Mouse (Mus musculus): ENCODE results near the gene Ppp1r3d. TPM values are rescaled to one million over a fixed set of nuclear protein-coding genes. Genes with fewer than 3 reads are reported as not detected.
A peak's percentile ranks its signal among the peaks of the same experiment; 100 is the strongest.

The Ppp1r3d gene
- polyA plus RNA-seq, 1 experiment from 2014 or later, result 4.1 TPM

DNA sequence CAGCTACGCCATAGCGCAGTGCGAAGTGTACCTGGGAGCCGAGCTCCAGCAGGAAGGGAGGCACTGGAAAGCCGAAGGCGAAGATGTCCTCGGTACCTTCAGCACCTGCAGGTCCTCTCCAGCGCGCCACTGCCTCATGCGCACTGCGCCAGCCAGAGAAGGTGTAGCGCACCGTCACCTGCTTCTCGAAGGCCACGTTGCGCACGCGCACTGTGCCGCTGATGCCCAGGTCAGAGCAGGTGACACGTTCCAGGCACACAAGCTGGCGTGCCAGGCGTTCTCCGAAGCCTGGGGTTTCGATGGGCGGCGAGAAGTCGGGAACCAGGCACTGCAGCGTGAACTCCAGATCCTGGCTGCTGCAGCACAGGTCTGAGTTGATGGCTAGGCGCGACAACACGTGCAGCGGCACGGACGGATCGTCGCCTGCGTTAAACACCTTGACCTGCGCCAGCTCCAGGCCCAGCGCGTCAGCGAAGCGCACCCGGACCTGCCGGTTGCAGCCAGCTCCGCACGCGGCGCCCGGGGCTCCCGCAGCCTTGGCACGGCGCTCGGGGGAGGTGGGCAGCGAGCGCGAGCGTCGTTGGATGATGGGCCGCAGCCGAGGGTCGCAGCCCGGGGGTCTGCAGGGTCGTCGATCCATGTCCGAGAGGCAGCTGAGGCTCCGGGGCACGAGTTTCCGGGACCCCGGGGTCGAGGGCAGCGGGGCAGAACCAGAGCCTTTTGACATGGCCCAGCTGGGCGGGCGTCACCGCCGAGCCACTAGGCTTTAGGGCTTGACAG, 601 bp downstream of the Ppp1r3d start:
- H3K4me2 ChIP-seq, result peak overlapping the region; percentile 79
- H3K27me3 ChIP-seq, result peaks cover 22% of the 10 kb centered on the region
- 10% methylated on average over 75 of the region's 75 CpGs for WGBS
- H3K9me3 ChIP-seq, result no peaks in the 10 kb centered on the region
- H3K9ac ChIP-seq, result peak overlapping the region; percentile 21
- H3K4me1 ChIP-seq, result peaks cover 49% of the 10 kb centered on the region
- 0 out of 2 replicates have a peak, but pooled peaks cover 6% of the 10 kb centered on the region for H3K36me3 ChIP-seq
- 0 out of 2 replicates have a peak overlapping the region, but pooled peaks have one; percentile 29 for H3K27ac ChIP-seq
- peak overlapping the region; percentile 54 for H3K4me3 ChIP-seq
- no peak for ATAC-seq (ENCODE audit: borderline replicate concordance, extremely low read depth, low FRiP score, low TSS enrichment)

DNA sequence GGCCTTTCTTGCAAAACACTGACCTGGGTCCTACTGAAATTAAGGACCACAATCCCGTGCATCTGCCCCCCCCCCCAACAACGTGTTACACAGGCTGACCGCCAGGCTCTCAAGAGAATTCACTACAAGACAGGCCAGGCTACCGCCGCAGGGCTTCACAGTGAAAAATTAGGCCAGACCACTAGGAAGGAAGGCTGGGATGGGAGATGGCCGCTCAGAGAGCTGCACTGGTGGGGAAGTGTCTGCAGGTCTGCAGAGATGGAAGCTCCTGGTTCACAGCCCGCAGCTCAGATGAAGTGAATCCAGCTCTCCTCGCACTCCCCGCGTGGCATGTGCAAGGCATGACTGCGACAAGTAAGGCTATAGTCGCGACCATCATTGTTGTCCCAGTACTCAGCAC, 1.2 kb downstream of the Ppp1r3d start:
- 43% methylated on average over 13 of the region's 13 CpGs for WGBS
- Histone ChIP-seq H3K27me3 (peaks cover 22% of the 10 kb centered on the region), H3K4me2 (peak overlapping the region; percentile 79), H3K9me3 (no peaks in the 10 kb centered on the region), H3K36me3 (0 out of 2 replicates have a peak, but pooled peaks cover 3% of the 10 kb centered on the region), H3K9ac (no peak overlapping the region), H3K4me1 (peaks cover 49% of the 10 kb centered on the region), H3K4me3 (peak overlapping the region; percentile 54), H3K27ac (peak overlapping the region; percentile 29; the same call in 1 of the 2 replicates)
- no peak for ATAC-seq (ENCODE audit: borderline replicate concordance, extremely low read depth, low FRiP score, low TSS enrichment)

DNA sequence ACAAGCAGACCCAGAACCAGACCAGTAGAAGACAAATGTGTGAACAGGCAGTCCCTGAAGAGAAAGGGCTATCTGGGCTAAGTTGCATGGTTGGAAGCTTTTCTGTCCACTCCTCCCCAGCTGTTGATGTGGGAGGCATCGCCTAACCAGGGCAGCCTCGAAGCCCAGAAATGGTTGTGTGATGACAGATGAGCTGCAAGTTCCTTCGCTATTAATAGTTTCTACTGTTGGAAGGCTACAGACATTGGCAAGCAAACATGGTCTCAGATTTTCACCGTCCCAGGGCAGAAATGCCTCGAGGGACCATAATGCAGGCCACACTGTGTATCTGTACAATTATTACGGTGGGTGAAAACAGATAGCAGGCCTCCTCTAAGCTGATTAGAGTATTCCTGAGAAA, 1.7 kb downstream of the Ppp1r3d start:
- ATAC-seq (ENCODE audit: borderline replicate concordance, extremely low read depth, low FRiP score, low TSS enrichment), result peak; percentile 5; the same call in 1 of the 2 replicates
- H3K9me3 ChIP-seq, result no peaks in the 10 kb centered on the region
- no peaks in the 10 kb centered on the region for H3K36me3 ChIP-seq
- no peak overlapping the region for H3K9ac ChIP-seq
- peaks cover 22% of the 10 kb centered on the region for H3K27me3 ChIP-seq
- no peak overlapping the region for H3K4me3 ChIP-seq
- WGBS, result 26% methylated on average over 6 of the region's 6 CpGs
- H3K4me2 ChIP-seq, result peak overlapping the region; percentile 79; the same call in 1 of the 2 replicates
- 0 out of 2 replicates have a peak overlapping the region, but pooled peaks have one; percentile 29 for H3K27ac ChIP-seq
- H3K4me1 ChIP-seq, result peaks cover 49% of the 10 kb centered on the region

DNA sequence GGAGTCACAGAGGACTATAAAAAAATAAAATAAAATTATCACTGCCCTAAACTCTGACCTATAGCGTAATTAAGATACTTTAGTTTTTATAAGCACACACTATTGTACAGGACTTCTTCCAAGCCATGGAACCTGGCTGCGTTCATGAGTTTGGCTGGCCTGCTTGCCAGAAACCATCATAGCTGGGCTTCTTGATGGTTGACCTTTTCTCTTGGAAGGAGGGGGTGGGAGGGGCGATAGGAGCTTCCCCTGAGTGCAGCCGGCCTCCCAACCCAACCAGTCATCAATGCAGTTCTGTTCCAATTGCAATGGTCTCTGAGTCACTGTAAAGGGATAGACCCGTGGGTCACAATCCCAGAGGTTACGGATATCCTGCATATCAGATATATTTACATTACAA, 4.0 kb downstream of the Ppp1r3d start:
- no peaks in the 10 kb centered on the region for H3K9me3 ChIP-seq
- H3K27me3 ChIP-seq, result peaks cover 22% of the 10 kb centered on the region
- H3K4me3 ChIP-seq, result no peak overlapping the region
- H3K27ac ChIP-seq, result no peak overlapping the region
- peaks cover 33% of the 10 kb centered on the region for H3K4me1 ChIP-seq
- H3K4me2 ChIP-seq, result no peak overlapping the region
- no peak overlapping the region for H3K9ac ChIP-seq
- no peak for ATAC-seq (ENCODE audit: borderline replicate concordance, extremely low read depth, low FRiP score, low TSS enrichment)
- no peaks in the 10 kb centered on the region for H3K36me3 ChIP-seq
- 69% methylated on average over 6 of the region's 6 CpGs for WGBS

DNA sequence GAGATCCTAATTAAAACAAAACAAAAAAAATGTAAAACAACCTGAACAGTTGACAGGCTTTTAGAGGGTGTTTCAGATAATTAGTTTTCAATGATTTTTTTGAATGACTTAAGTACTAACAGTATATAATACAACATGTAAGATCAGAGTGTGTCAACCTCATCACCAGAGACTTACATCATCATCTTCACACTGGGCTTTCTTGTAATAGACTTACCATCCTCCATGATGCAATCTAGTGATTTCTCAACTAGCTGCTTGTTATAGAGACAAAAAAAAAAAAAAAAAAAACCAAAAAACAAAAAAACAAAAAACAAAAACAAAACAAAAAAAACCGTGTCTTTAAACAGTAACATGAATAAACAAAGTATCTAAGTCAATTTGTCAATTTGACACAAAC, 5.2 kb downstream of the Ppp1r3d start:
- no peak overlapping the region for H3K4me3 ChIP-seq
- H3K27ac ChIP-seq, result no peak overlapping the region
- H3K27me3 ChIP-seq, result peaks cover 21% of the 10 kb centered on the region
- H3K36me3 ChIP-seq, result no peaks in the 10 kb centered on the region
- 5% methylated on average over 1 of the region's 1 CpGs for WGBS
- peaks cover 25% of the 10 kb centered on the region for H3K4me1 ChIP-seq
- no peaks in the 10 kb centered on the region for H3K9me3 ChIP-seq
- ATAC-seq (ENCODE audit: borderline replicate concordance, extremely low read depth, low FRiP score, low TSS enrichment), result no peak
- H3K9ac ChIP-seq, result no peak overlapping the region
- H3K4me2 ChIP-seq, result no peak overlapping the region

DNA sequence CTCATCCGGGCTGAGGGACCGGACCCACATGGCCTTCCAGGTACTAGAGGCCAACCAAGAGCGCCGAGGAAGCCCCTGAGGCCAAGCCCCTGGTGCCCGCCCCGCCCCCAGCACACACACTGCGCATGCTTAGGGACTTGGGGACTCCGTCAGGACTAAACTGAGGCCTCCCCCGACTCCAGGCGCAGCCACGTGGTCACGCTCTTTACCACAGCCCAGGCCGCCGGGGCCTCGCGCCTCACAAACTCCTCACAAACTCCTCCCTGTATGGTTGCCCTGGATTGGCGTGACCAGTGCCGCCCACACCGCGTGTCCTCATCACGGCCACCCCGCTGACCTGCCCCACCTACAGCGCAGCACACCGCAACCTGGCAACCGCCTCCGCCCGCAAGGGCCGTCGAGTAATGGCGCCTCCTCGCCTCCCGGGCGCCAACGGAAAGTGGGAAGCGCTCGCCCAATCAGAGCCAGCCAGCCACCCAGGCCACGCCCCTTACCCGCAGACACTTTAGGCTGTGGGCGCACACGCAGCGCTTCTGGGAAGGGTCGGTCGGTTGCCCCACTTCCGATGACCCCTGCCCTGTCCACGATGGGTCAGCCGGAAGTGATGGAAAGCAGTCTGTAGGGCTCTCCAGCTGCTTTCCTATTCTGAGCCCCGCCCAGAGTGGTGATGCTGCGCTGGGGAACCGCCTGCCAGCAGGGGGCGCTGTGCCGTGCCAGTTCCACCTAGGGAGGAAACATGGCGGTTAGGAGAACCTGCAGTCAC, 7.0 kb downstream of the Ppp1r3d start, which contains the start of gene Sycp2:
Gene Sycp2, minus strand, starts transcription at position 633 of the 763 bp plus-strand sequence.
- peaks cover 9% of the 10 kb centered on the region for H3K4me1 ChIP-seq
- peak; percentile 46; the same call in 1 of the 2 replicates for ATAC-seq (ENCODE audit: borderline replicate concordance, extremely low read depth, low FRiP score, low TSS enrichment)
- no peak within 1 kb of the TSS for H3K4me3 ChIP-seq
- no peak within 1 kb of the TSS for H3K9ac ChIP-seq
- H3K4me2 ChIP-seq, result no peak within 1 kb of the TSS
- no peaks in the 10 kb centered on the region for H3K36me3 ChIP-seq
- H3K27ac ChIP-seq, result no peak within 1 kb of the TSS
- H3K9me3 ChIP-seq, result no peaks in the 10 kb centered on the region
- H3K27me3 ChIP-seq, result peaks cover 6% of the 10 kb centered on the region; the same call in 1 of the 2 replicates
- WGBS, result 81% methylated on average over 52 of the region's 52 CpGs

Other genes starting within 250 kb of the Ppp1r3d start
- gene Sycp2, start 6.8 kb downstream of the Ppp1r3d start, polyA plus RNA-seq (2015; fragmentation: Nextera tagmentation; extraction: Ambion mirVana), result 0.09 TPM in 1 of 2 replicates, not detected in the other
- 4.1 and 4.5 TPM in 2 replicates for gene Fam217b, start 52 bp upstream of the Ppp1r3d start, polyA plus RNA-seq (2015; fragmentation: Nextera tagmentation; extraction: Ambion mirVana)
- 0.07 and 0.16 TPM in 2 replicates for gene Cdh26, start 16.1 kb upstream of the Ppp1r3d start, polyA plus RNA-seq (2015; fragmentation: Nextera tagmentation; extraction: Ambion mirVana)

All from lung, embryonic 15.5 days (tissue).